Mouse (Mus musculus) embryonic fibroblast, embryonic 13.5 days (primary cell): ENCODE results near the gene Rtkn2.

Source experiments
- CTCF ChIP-seq: IDR thresholded peaks from 2 replicates; pipeline ENCODE4 v1.5.1; 2011; ENCODE audit warnings: mild to moderate bottlenecking, control low read depth, low read length, moderate library complexity, borderline replicate concordance; ENCODE audit not compliant: insufficient read depth
- POLR2A ChIP-seq: IDR thresholded peaks from 2 replicates; pipeline ENCODE4 v1.6.1; 2011; ENCODE audit warnings: low read depth, mild to moderate bottlenecking, control low read depth, low read length, moderate library complexity

DNA sequence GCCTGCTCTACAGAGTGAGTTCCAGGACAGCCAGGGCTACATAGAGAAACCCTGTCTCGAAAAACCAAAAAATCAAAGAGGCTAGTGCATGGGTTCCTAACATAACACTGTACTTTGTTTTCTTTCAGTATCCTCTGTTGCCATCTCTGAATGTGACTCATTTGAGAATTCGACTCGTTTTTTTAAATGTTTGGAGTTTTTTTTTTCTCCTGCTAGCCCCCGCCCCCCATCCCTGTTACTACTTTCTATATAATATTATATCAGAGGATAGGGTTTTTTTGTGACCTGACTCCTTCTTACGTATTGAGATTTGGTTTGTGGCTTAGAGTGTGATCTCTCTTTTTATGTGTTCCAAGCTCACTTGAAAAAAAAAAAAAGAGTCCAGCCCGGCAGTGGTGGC is 75.3 kb downstream of the Rtkn2 start:
- TF ChIP-seq POLR2A (no peak), CTCF (no peak)
